Mouse (Mus musculus): Measurements from ENCODE around the gene Celf3.

Gene Celf3

DNA sequence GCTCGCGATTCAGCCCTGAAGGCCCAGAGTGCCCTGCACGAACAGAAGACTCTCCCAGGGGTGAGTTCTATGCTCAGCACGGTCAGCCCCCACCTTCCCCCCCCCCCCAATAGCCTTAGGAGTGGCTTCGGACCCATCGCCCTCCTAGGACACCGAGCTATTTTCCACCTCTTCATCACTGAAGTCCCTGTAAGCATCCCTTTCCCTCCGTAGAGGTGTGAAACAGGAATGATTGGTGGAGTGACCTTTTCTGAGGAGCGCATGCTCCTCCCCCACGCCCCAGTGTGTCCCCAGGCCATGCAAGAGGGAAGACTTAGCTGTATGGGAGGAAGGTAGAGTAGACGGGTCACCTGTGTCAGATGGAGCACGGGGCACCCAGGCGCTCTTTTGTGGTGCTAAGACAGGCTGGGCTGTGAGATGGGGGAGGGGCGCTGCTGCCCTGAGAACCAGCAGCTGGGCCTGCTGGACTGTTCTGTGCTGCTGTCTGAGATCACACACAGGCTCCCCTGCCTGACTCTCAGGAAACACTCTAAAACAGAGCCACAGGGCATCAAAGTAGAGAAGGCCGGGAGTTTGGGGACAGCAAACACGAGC, 2.3 kb downstream of the Celf3 start, which contains the start of gene Riiad1:
Riiad1 (minus strand) TSS at position 51 of the 594 bp plus-strand sequence.
- no peak for DNase-seq (ENCODE audit: low spot score)

DNA sequence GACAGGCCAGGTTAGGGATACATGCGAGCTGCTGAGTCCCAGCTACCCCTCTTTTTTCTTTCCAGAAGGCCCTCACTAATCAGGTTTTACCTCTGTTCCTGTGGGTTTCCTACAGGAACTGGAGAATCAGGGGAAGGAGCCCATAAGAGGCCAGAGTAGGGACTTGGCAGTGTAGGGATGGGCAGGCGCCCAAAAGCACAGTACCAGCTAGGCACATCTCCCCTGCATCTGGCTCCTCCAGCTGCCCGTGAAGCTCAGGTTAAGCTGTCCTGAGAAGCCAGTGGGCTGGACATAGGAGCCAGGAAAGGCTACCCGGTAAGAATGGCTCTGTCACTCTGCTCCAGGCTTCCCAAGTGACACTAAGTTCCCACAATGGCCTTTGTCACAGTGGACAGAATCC, 3.3 kb downstream of the Celf3 start:
- DNase-seq (ENCODE audit: low spot score), result no peak

DNA sequence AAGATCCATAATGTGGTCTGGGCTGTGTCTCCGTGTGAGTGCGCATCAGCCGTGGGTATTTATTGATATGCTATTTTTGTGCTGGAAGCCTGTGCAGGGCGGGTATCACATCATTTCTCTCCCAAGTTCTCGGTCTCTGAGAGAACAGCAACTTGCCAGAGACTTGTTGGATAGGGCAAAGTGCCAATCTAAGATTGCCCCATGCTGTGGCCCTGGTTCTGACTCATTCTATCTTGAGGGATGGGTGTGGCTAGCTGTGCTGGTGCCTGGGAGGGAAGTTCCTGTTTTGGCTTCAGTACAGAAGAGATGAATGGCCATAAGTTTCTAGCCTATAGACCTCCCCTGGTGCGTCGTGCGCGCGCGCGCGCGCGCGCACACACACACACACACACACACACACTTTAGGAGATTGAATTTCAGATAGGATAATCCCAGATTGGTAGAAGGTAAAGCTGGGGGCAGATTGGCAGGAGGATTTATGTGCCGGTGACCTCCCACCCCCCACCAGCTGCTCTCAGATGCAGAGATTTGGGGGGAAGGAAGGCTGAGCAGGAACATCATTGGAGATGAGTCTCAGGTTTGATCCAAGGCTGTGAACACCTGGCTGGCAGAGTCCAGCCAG, 4.8 kb downstream of the Celf3 start:
- no peak for DNase-seq (ENCODE audit: low spot score)

DNA sequence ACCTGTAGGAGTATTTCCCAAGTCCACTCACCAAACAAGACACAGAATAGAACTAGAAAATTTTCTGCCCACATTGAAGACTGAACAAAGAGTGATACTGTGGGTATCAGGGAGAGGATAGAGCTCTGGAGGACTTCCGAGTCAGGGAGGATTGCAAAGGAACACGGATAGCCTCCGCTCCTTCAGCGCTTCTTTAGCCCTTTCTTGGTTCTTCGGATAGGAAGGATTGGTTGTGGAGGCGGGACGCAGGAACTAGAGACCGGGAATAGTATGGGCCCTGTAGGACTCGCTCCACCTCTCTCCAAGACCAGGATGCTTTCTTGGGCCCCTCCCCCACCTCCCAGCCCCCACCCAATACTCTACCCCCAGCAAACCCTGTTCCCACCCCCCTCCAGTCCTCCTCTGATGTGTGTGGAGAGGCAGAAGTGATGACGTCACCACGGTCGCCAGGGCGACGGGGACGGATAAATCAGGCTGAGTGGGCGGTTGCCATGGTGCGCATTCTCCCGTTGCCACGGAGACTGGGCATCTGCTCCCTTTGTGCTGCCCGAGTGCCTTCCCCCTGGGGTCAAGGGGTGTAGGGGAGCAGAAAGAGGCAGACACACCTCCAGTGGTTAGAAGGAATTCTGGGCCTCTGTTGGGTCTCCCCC, 5.8 kb downstream of the Celf3 start:
- DNase-seq (ENCODE audit: low spot score), result no peak

DNA sequence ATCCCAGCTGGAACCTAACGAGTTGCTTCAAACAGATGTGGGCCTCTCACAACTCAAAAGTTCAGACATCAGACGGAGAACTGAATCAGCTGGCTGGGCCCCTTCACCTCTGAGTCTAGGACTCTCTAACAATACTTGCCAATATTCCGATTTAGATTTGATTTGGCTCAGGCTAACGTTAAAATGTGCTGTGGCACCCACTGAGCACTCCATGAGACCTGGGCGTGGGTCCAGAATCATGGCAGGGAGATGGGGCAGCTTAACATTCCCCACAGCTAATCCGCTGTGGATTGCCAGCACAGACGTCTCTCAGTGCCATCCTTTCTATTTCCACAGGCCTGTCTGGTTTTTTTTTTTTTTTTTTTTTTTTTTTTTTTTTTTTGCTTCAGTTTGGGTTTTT, 7.8 kb downstream of the Celf3 start:
- no peak for DNase-seq (ENCODE audit: low spot score)

DNA sequence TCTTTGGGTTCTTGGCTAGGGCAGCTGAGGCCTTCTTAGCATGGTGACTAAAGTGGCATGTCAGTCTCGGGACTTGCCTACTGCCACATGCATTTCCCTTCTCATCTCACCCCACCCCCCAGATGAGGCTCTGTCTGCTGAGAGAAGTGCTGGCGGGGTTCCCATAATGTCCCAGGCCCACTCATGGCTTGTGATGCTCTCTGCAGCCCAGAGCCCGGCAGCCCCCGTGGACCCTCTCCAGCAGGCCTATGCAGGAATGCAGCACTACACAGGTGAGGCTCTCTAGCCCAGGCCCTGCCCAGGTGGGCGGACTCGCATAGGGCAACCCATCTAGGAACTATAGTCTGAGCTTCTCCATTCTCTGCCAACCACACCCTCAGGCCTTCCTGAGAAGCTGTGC, 9.5 kb downstream of the Celf3 start:
- DNase-seq (ENCODE audit: low spot score), result no peak

DNA sequence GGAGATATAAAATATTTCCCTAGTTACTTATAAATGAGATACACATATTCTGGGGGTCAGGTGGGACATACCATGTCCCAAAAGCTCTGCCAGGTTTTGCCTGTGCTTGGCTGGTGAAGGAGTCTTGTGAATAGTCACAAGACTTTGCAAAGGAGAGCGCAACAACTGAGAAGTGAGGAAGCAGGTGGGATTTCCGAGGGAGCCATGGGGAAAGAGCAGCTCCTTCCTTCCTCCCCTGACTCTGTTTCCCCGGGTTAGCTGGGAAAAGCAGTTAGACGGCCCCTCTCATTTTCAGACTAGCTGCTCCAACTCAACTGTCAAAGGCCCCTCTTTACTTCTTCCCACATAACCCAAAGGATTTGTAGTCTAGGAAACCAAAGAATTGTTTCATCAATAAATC, 19.1 kb downstream of the Celf3 start:
- no peak for DNase-seq (ENCODE audit: low spot score)

DNA sequence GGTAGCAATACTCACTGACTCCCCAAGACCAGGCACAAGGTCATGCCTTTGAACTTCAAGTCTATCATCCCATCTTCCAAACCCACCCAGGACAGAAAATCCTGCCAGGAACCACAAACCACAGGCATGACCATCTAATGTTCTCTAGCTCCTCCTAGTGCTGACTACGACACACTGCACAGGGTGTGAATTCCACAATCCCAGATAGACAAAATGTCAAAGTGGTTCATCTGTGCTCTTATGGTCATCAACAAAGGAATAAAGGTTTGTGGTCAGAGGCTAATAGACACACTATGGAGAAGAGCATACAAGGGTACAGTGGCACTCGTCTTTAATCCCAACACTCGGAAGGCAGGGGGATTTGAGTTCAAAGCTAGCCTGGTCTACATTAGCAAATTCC, 24.1 kb downstream of the Celf3 start:
- no peak for DNase-seq (ENCODE audit: low spot score)

DNA sequence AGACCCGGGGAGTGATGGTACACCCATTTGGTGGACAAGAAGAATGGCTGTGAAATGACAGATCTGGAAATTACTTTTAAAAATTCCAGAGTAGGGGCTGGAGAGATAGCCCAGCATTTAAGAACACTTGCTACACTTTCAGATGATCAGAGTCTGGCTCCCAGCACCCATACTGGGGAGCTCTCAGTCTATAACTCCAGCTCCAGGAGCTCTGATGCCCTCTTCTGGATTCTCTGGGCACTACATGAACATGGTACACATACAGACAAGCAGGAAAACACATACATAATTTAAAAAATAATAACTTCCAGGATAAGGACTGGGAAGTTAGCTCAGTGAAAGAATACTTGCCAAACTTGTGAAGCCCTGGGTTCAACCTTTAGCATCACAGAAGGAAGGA, 28.6 kb downstream of the Celf3 start:
- DNase-seq (ENCODE audit: low spot score), result no peak

DNA sequence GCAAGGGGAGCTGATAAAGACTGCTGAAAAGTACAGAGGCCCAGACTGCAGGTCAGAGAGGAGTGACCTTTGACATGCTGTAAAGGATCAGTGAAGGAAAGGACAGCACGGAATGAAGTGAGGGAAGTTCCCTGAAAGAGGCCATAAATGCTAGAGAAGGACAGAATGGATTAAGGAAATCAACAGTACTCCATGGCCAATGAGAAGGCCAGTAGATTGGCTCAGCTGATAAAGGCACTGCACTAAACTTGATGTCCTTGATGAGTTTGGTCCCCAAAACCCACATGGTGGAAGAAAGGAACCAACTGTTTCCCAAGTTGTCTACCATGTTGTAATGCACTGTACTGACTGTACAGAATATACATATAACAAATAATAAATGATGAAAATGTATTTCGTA, 48.6 kb downstream of the Celf3 start:
- DNase-seq (ENCODE audit: low spot score), result no peak

DNA sequence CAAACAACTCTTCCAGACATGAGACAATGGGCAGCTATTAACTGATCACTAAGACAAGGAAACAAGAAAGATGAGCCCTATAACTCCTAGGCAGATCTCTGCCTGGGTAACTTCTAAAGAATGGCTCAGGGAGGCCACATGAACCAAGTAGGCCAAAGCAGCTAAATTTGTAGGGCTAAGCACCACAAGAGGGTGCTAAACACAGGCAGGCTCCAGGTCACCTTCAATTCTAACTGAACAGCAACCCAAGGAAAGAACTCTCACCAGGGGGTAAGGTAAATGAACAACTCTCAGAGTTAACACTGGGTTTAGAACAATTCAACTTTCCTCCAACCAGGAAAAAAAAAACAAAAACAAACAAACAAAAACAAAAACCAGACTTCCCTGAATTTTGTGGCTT, 55.9 kb downstream of the Celf3 start:
- no peak for DNase-seq (ENCODE audit: low spot score)

DNA sequence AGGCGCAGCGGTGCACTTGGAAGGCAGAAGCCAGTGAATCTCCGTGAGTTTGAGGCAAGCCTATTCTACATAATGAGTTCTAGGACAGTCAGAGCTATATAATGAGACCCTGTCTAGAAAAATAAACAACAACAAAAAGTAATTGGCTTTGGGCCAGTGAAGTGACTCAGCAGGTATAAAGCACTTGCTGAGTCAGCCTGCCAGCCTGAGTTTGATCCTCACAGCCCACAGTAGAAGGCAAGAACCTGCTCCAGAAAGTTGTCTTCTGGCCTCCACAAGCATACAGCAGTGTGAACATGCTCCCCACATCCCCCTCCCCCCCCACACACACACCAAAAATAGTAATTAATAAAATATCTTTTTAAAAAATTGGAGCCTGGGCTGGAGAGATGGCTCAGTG, 59.1 kb downstream of the Celf3 start:
- no peak for DNase-seq (ENCODE audit: low spot score)

Measured in ovary, postnatal 36 days (tissue).